22 mouse cellular contexts compared by ENCODE assay signal in genomic region chr6:94103581-94103980, GRCm38 (mm10).
DNase-seq lines count a peak whose midpoint lies in the region; ATAC-seq lines count a peak whose summit lies in the region.
"Had no signal": no experiment of that assay in that cellular context is flagged by ENCODE, and none has a peak within 500 bp of the region (broad histone marks: within the 10 kb centered on the region; RNA-seq: fewer than 3 reads in every experiment).

No protein-coding gene starts in this region.

- H3K36me3 ChIP-seq in heart, embryonic 13.5 days = no peaks in the 10 kb centered on the region
- H3K36me3 ChIP-seq in lung, embryonic 16.5 days (ENCODE audit: control insufficient read depth, insufficient read depth, low read length) = no peaks in the 10 kb centered on the region
- H3K36me3 ChIP-seq in embryonic facial prominence, embryonic 11.5 days (replicated peaks; ENCODE audit: control insufficient read depth, insufficient read depth, low read depth, low read length) = no peaks in the 10 kb centered on the region
- H3K36me3 ChIP-seq: limb, embryonic 15.5 days; midbrain, embryonic 15.5 days; neural tube, embryonic 15.5 days had no signal

- intact Hi-C loops in heart, postnatal 36 days (cut with DNase I) = no loop called here

- H3K27me3 ChIP-seq in heart, embryonic 13.5 days (replicated peaks) = no peaks in the 10 kb centered on the region
- no peaks in the 10 kb centered on the region for H3K27me3 ChIP-seq in lung, embryonic 16.5 days (ENCODE audit: control insufficient read depth, insufficient read depth, low read depth, low read length)
- H3K27me3 ChIP-seq in embryonic facial prominence, embryonic 11.5 days (ENCODE audit: control insufficient read depth, insufficient read depth, low read length) = no peaks in the 10 kb centered on the region
- H3K27me3 ChIP-seq: limb, embryonic 15.5 days; midbrain, embryonic 15.5 days; neural tube, embryonic 15.5 days had no signal

- no peaks in the 10 kb centered on the region for H3K9me3 ChIP-seq in heart, embryonic 13.5 days
- H3K9me3 ChIP-seq in lung, embryonic 16.5 days (ENCODE audit: control insufficient read depth, low read length) = no peaks in the 10 kb centered on the region
- H3K9me3 ChIP-seq in embryonic facial prominence, embryonic 11.5 days (replicated peaks; ENCODE audit: control insufficient read depth, low read length) = no peaks in the 10 kb centered on the region
- H3K9me3 ChIP-seq: limb, embryonic 15.5 days; midbrain, embryonic 15.5 days; neural tube, embryonic 15.5 days had no signal

- peaks cover 56% of the 10 kb centered on the region for H3K4me1 ChIP-seq in heart, embryonic 13.5 days
- peaks cover 27% of the 10 kb centered on the region for H3K4me1 ChIP-seq in lung, embryonic 16.5 days (replicated peaks; ENCODE audit: control insufficient read depth, insufficient read depth, low read length)
- H3K4me1 ChIP-seq in embryonic facial prominence, embryonic 11.5 days (ENCODE audit: control insufficient read depth, insufficient read depth, low read length) = no peaks in the 10 kb centered on the region
- H3K4me1 ChIP-seq: midbrain, embryonic 15.5 days had no signal

- ATAC-seq in heart, embryonic 13.5 days (ENCODE audit: extremely low read depth, insufficient number of reproducible peaks, low FRiP score, low TSS enrichment) = no peak
- no peak for ATAC-seq in lung, embryonic 16.5 days (ENCODE audit: low read depth)
- ATAC-seq in embryonic facial prominence, embryonic 11.5 days (replicated peaks; ENCODE audit: insufficient number of reproducible peaks, low FRiP score, low TSS enrichment, low read depth) = no peak
- ATAC-seq: forebrain, embryonic 16.5 days; hindbrain, postnatal 0 days; midbrain, embryonic 15.5 days had no signal

- no peak for DNase-seq in heart, postnatal 36 days
- DNase-seq in lung, adult 18-20 months = no peak
- peak; percentile 36 for DNase-seq in embryonic facial prominence, embryonic 11.5 days (ENCODE audit: low spot score)
- DNase-seq in mesoderm, embryonic 11.5 days (ENCODE audit: low read depth, low spot score) = peak; percentile 31
- no peak for DNase-seq in Muller cell, postnatal 12 days (ENCODE audit: inconsistent ontology term)
- DNase-seq: B cell, adult 2 months; cerebellum, adult 2 months; cerebellum, postnatal 36 days; gastrocnemius, postnatal 36 days; heart, postnatal 4 days; kidney, adult 8-10 months; kidney, postnatal 14 days; layer of hippocampus, postnatal 36 days; right cerebral cortex, postnatal 25 days had no signal

- no peak overlapping the region for H3K4me3 ChIP-seq in heart, embryonic 13.5 days
- no peak overlapping the region for H3K4me3 ChIP-seq in lung, embryonic 16.5 days (ENCODE audit: low read length)
- no peak overlapping the region for H3K4me3 ChIP-seq in embryonic facial prominence, embryonic 11.5 days (ENCODE audit: low read depth, low read length)
- H3K4me3 ChIP-seq: layer of hippocampus, adult 2 months; limb, embryonic 15.5 days; midbrain, embryonic 15.5 days; neural tube, embryonic 15.5 days had no signal

- no peak overlapping the region for H3K4me2 ChIP-seq in heart, embryonic 13.5 days
- H3K4me2 ChIP-seq in lung, embryonic 16.5 days (ENCODE audit: low read depth, low read length) = peak overlapping the region; percentile 14; the same call in 1 of the 2 replicates
- no peak overlapping the region for H3K4me2 ChIP-seq in embryonic facial prominence, embryonic 11.5 days (ENCODE audit: low read depth, low read length)
- H3K4me2 ChIP-seq: limb, embryonic 15.5 days; midbrain, embryonic 15.5 days; neural tube, embryonic 15.5 days had no signal

- H3K9ac ChIP-seq in heart, embryonic 13.5 days = no peak overlapping the region
- no peak overlapping the region for H3K9ac ChIP-seq in lung, embryonic 16.5 days (ENCODE audit: low read length)
- no peak overlapping the region for H3K9ac ChIP-seq in embryonic facial prominence, embryonic 11.5 days (replicated peaks; ENCODE audit: low read length)
- H3K9ac ChIP-seq: limb, embryonic 15.5 days; midbrain, embryonic 15.5 days; neural tube, embryonic 15.5 days had no signal

- peak overlapping the region; percentile 30; the same call in 1 of the 2 replicates for H3K27ac ChIP-seq in heart, embryonic 13.5 days (replicated peaks)
- H3K27ac ChIP-seq in lung, embryonic 16.5 days (ENCODE audit: low read length) = no peak overlapping the region
- no peak overlapping the region for H3K27ac ChIP-seq in embryonic facial prominence, embryonic 11.5 days (replicated peaks; ENCODE audit: low read depth, low read length)
- H3K27ac ChIP-seq: hindbrain, postnatal 0 days; layer of hippocampus, adult 2 months; limb, embryonic 15.5 days; midbrain, embryonic 15.5 days; neural tube, embryonic 15.5 days had no signal

- WGBS in heart, embryonic 13.5 days = 61% methylated on average over 3 of the region's 3 CpGs
- 44% methylated on average over 3 of the region's 3 CpGs for WGBS in lung, embryonic 16.5 days
- 41% methylated on average over 3 of the region's 3 CpGs for WGBS in embryonic facial prominence, embryonic 11.5 days

Comparison
In these comparisons a context has a peak if more than half of its experiments do, and no peak if none do; other contexts are left out.
1. DNase-seq: peak in embryonic facial prominence, embryonic 11.5 days (single experiment) and mesoderm, embryonic 11.5 days (single experiment); none in heart, postnatal 36 days (0 of 2), lung, adult 18-20 months (0 of 2) and Muller cell, postnatal 12 days (single experiment).